Mouse (Mus musculus): ENCODE measurements around the gene Galnt5.

Galnt5 gene

DNA sequence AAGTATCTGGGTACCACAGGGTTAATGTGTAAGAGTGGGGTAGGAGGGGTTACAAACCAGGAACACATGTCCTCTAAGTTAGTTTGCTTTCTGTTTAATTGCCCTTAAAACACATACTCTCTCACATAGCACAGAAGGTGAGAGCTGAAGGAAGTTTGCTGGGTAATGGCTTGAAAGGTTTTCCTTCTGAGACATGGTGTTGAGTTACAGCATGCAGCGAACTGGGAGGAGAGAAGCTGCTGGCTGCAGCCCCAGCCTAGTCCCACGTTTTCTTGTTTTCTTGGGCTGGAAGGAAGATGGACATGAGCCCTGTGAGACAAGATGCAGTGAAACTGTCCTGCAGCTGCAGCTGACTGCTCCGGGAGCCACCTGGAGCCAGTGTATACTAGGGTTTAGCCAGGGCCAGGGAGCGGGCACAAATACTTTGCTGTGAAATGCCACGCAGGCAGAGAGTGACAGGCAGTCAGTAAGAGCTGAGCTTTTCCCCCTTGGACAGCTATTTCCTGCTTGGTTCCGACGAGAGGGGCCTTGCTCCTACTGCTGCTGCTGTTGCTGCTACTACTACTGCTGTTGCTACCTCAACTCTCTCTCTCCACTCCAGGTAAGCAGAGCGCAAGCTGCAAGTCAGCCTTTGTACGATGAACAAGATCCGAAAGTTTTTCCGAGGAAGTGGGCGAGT, at the start of gene Galnt5:
Gene Galnt5, plus strand, starts transcription at position 133 of the 679 bp plus-strand sequence.
- in situ Hi-C loops (cut with MboI, MseI), result no loop called here

- in situ Hi-C loops (cut with MboI, MseI), result no loop called here
Measured at GRCm38 (mm10) chr2:57951620-57952019, 46.1 kb upstream of the Galnt5 start.

DNA sequence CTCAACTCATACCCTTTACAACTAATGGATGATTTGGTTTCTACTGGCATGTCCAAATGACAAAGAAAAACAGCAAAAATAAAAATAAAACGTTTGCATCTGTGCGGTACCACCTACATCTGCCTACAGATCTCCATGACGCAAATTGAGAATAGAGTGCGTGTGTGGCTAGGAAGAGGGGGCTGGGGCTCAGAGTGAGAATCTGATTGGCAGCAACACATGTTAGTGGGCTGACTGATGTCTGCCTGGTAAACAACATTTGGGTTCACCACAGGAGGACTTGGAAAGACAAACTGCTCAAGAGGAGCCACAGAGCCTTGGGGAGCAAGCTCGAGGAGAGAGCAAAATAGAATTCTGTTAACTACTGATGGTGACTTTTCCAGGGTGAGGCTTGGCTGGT, 36.9 kb upstream of the Galnt5 start:
- in situ Hi-C loops (cut with MboI, MseI), result no loop called here

DNA sequence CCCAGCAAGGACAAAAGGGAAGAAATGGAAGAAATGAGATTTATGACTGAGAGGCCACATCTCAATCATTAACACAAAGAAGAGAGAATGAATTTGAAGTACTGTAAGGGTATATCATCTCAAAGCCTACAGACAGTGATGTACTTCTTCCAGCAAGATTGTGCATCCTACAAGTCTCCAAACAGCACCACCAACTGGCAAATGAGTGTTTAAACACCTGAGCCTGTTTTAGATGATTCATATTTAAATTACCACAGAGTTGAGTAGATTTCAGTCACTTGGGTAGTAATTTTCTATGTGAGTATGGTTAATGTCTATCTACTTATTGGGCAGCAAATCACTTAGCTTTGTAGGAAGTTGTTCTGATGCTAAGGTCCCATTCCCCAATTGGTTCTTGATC, 15.4 kb upstream of the Galnt5 start:
- in situ Hi-C loops (cut with MboI, MseI), result no loop called here

- in situ Hi-C loops (cut with MboI, MseI), result no loop called here
Measured at GRCm38 (mm10) chr2:57991084-57991483, 6.6 kb upstream of the Galnt5 start.

- in situ Hi-C loops (cut with MboI, MseI), result no loop called here
Measured at GRCm38 (mm10) chr2:58001497-58001896, 3.8 kb downstream of the Galnt5 start.

- in situ Hi-C loops (cut with MboI, MseI), result no loop called here
Measured at GRCm38 (mm10) chr2:58007081-58007480, 9.4 kb downstream of the Galnt5 start.

GRCm38 (mm10) chr2:58023556-58023955, 25.9 kb downstream of the Galnt5 start:
- in situ Hi-C loops (cut with MboI, MseI), result no loop called here

GRCm38 (mm10) chr2:58026740-58027139, 29.1 kb downstream of the Galnt5 start:
- in situ Hi-C loops (cut with MboI, MseI), result loop anchor here (25.0 kb wide), 1 partner anchor 286 kb away; no protein-coding TSS in a partner anchor

DNA sequence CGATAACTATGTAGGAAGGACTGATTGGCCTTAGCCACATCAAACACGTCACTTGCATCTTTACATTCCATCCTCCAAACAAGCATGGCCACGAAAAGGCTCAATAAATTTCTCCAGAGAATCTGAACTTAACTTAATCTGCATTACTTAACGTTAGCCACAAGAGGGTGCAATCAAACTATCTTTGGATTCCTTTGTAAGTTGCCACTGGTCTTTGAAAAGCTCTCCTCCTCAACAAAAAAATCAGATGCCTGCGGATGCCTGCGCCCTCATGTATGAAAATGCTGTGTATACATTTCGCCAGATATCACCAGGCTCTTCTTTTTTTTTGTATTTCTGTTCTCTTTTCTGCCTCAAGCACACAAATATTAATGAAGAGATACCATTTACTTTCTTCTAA, 31.7 kb downstream of the Galnt5 start:
- in situ Hi-C loops (cut with MboI, MseI), result loop anchor here (25.0 kb wide), 1 partner anchor 283 kb away; no protein-coding TSS in a partner anchor

- in situ Hi-C loops (cut with MboI, MseI), result loop anchor here (5.0 to 25.0 kb wide), 3 partner anchors 281 to 631 kb away; no protein-coding TSS in a partner anchor
Measured at GRCm38 (mm10) chr2:58031431-58031830, 33.7 kb downstream of the Galnt5 start.

DNA sequence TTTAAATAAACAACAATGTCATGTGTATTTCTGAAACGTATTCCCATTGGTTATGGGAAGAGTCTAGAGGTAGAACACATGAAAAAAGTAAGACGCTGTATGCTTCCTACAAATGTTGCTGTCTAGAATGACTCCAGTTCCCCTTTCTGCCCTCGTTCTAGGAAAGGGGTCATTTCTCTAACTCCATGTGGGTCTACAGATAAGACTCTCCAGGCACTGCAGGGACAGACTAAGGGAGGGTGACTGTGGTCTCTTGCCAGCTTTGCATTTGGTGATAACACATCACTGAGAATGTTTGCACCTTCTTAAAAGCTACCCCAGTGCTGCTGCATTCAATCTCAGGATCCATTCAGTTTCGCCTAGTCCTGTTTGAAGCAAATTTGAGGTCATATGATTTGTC, 38.0 kb downstream of the Galnt5 start:
- in situ Hi-C loops (cut with MboI, MseI), result loop anchor here (25.0 kb wide), 1 partner anchor 277 kb away; no protein-coding TSS in a partner anchor

DNA sequence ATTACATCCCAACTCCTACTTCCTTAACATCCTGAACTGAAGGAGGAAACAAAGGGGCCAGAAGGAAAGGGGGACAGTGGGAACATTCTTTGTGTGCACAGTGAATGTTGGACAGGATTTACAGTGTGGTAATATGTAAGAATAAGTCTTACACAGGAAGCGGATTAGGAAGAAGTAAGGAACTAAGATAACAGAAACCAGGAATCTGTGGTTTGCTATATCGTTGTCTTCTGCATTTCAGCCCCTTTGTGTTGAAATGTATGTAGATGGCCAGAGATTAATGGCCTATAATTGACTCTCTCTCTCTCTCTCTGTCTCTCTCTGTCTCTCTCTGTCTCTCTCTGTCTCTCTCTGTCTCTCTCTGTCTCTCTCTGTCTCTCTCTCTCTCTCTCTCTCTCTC, 39.2 kb downstream of the Galnt5 start:
- in situ Hi-C loops (cut with MboI, MseI), result loop anchor here (25.0 kb wide), 1 partner anchor 275 kb away; no protein-coding TSS in a partner anchor

GRCm38 (mm10) chr2:58041867-58042266, 44.2 kb downstream of the Galnt5 start:
- in situ Hi-C loops (cut with MboI, MseI), result loop anchor here (25.0 kb wide), 1 partner anchor 270 kb away; no protein-coding TSS in a partner anchor

- in situ Hi-C loops (cut with MboI, MseI), result loop anchor here (10.0 kb wide), 2 partner anchors 82 to 132 kb away; no protein-coding TSS in a partner anchor
Measured at GRCm38 (mm10) chr2:58052821-58053581, 55.3 kb downstream of the Galnt5 start, which contains the start of gene Ermn. Gene Ermn (minus strand): TSS chr2:58052864.

DNA sequence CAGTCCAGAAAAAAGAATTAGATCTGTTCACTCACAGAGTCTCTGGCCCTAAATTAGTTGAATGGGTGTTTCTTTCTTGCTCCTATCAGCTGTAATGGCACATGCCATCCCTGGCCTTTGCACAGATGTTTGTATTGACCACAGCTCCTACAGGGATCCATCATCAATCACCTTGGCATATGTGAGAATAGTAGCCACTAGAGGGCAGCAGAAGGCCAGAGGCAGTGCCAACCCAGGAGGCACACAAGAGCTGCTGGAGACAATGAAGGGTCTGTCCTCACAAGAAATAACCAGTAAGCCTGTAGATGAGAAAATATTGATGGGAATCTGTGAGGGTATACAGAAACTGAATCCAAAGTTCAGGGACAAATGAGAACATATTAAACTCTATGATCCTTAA, 57.7 kb downstream of the Galnt5 start:
- in situ Hi-C loops (cut with MboI, MseI), result loop anchor here (10.0 kb wide), 2 partner anchors 79 to 129 kb away; no protein-coding TSS in a partner anchor

DNA sequence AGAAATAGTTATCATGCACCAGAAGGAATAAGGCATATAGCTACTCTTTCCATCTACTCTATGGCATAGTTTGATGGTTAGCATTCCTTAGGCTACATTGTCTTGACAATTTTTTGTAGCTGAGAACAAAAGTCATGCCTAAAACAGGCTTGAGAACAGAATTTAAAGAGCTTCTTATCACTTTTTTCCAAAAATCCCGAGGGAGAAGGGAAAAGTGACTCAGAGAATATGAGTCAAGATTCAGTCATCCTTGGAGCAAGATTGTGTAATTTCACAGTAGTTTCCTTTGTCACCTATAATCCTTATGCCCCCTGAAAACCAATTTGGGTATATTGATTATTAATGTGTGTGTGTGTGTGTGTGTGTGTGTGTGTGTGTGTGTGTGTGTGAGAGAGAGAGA, 82.2 kb downstream of the Galnt5 start:
- in situ Hi-C loops (cut with MboI, MseI), result no loop called here

DNA sequence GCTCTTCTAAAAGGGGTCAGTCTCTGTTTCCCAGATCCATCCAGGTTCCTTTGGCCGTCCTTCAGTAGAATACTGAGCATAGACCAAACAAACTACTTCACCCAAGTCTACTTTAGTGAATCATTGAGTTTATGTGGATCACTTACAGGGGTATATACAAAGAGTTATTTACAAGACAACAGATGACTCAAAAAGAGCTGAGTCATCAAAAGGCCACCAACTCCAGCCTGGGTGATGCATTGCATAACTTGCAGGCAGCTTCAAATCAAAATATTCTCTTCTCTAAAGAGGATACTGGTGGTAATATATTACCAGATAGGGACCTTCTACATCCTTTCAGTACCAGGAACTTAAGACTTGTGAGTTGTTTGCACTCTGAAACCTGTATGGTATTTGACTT, 88.7 kb downstream of the Galnt5 start:
- in situ Hi-C loops (cut with MboI, MseI), result no loop called here

GRCm38 (mm10) chr2:58094818-58095217, 97.1 kb downstream of the Galnt5 start:
- in situ Hi-C loops (cut with MboI, MseI), result no loop called here
